Mouse (Mus musculus) CH12.LX (cell line): Measurements from ENCODE around the gene Acsl6.
A peak's percentile ranks its signal among the peaks of the same experiment; 100 is the strongest.

ENCODE experiments used
- BHLHE40 ChIP-seq: IDR thresholded peaks from 2 replicates; pipeline ENCODE4 v1.6.1; 2011; ENCODE audit warnings: mild to moderate bottlenecking, low read depth, low read length, improper control_type of control experiment
- CTCF ChIP-seq, 2 experiments: IDR thresholded peaks in 1 of 2; conservative IDR thresholded peaks in 1 of 2; 2 replicates each; pipeline ENCODE4 v1.5.1; 2011 to 2012; ENCODE audit warnings: low read depth in 2 of 2, low read length in 2 of 2, improper control_type of control experiment in 1 of 2, inconsistent platforms in 1 of 2, mild to moderate bottlenecking in 1 of 2, moderate library complexity in 1 of 2
- EP300 ChIP-seq: IDR thresholded peaks from 2 replicates; pipeline ENCODE4 v1.6.1; 2011; ENCODE audit warnings: low read length, improper control_type of control experiment
- MAX ChIP-seq: IDR thresholded peaks from 2 replicates; pipeline ENCODE4 v1.6.1; 2011; ENCODE audit warnings: low read length, improper control_type of control experiment
- MXI1 ChIP-seq: IDR thresholded peaks from 2 replicates; pipeline ENCODE4 v1.6.1; 2011; ENCODE audit warnings: mild to moderate bottlenecking, low read depth, low read length, improper control_type of control experiment
- MYC ChIP-seq: IDR thresholded peaks from 2 replicates; pipeline ENCODE4 v1.6.1; 2011; ENCODE audit warnings: low read depth, mild to moderate bottlenecking, improper control_type of control experiment, low read length
- POLR2A ChIP-seq: IDR thresholded peaks from 2 replicates; pipeline ENCODE4 v1.6.1; 2011; ENCODE audit warnings: low read depth, mild to moderate bottlenecking, improper control_type of control experiment, low read length
- RAD21 ChIP-seq: IDR thresholded peaks from 2 replicates; pipeline ENCODE4 v1.6.1; 2011; ENCODE audit warnings: low read depth, mild to moderate bottlenecking, low read length, improper control_type of control experiment, moderate library complexity
- RCOR1 ChIP-seq: conservative IDR thresholded peaks from 2 replicates; pipeline ENCODE4 v1.6.1; 2012; ENCODE audit warnings: low read depth, mild to moderate bottlenecking, inconsistent platforms, low read length, improper control_type of control experiment
- SMC3 ChIP-seq: IDR thresholded peaks from 2 replicates; pipeline ENCODE4 v1.6.1; 2011; ENCODE audit warnings: low read depth, low read length, improper control_type of control experiment
- UBTF ChIP-seq: IDR thresholded peaks from 2 replicates; pipeline ENCODE4 v1.6.1; 2012; ENCODE audit warnings: low read depth, mild to moderate bottlenecking, inconsistent platforms, low read length, improper control_type of control experiment, moderate library complexity
- ZNF384 ChIP-seq: IDR thresholded peaks from 2 replicates; pipeline ENCODE4 v1.6.1; 2012; ENCODE audit warnings: low read depth, low read length, improper control_type of control experiment, inconsistent platforms

GRCm38 (mm10) chr11:54372553-54372952 lies 69.0 kb downstream of the Acsl6 start:
- TF ChIP-seq CTCF (conservative IDR thresholded peaks at IDR 0.05 in 1 of 2, IDR thresholded peaks at IDR 0.05 in 1 of 2; ENCODE audit: low read depth in 2 of 2, low read length in 2 of 2) (no peak), RCOR1 (no peak), BHLHE40 (no peak), ZNF384 (no peak), POLR2A (no peak), MXI1 (no peak), RAD21 (no peak), MYC (no peak), EP300 (peak; percentile 58), UBTF (no peak), SMC3 (no peak), MAX (no peak)
